Mouse (Mus musculus) gonadal fat pad, adult 2 months (tissue): ENCODE data around the gene Ddit4. TPM values are rescaled to one million over a fixed set of nuclear protein-coding genes. Genes with fewer than 3 reads are reported as not detected.

Experiments used
- DNase-seq: peaks from one replicate; pipeline ENCODE4 v3.0.0-alpha.2; 2012; ENCODE audit warnings: low read depth
- polyA plus RNA-seq: library from polyadenylated mRNA; depleted of rRNA; stranded (reverse); fragments of >200 nt; gene quantifications from 2 replicates; pipeline ENCODE4 v1.2.3, GENCODE M21; 2012

The Ddit4 gene
- polyA plus RNA-seq, 1 experiment, result 94.7 TPM

GRCm38 (mm10) chr10:59972534-59972933 is 20.9 kb upstream of the Ddit4 start:
- no peak for DNase-seq

GRCm38 (mm10) chr10:59971813-59972212 is 20.2 kb upstream of the Ddit4 start:
- DNase-seq, result no peak

GRCm38 (mm10) chr10:59970450-59971062 is 18.9 kb upstream of the Ddit4 start:
- DNase-seq, result no peak

GRCm38 (mm10) chr10:59969821-59970449 is 18.3 kb upstream of the Ddit4 start:
- no peak for DNase-seq

- no peak for DNase-seq
Observed at GRCm38 (mm10) chr10:59967309-59967942, 15.8 kb upstream of the Ddit4 start.

- DNase-seq, result no peak
Observed at GRCm38 (mm10) chr10:59966743-59967142, 15.1 kb upstream of the Ddit4 start.

- no peak for DNase-seq
Observed at GRCm38 (mm10) chr10:59965788-59966187, 14.2 kb upstream of the Ddit4 start.

GRCm38 (mm10) chr10:59965362-59965695 is 13.7 kb upstream of the Ddit4 start:
- DNase-seq, result no peak

GRCm38 (mm10) chr10:59964504-59965361 is 13.1 kb upstream of the Ddit4 start:
- no peak for DNase-seq

GRCm38 (mm10) chr10:59963609-59964008 is 12.0 kb upstream of the Ddit4 start:
- no peak for DNase-seq

GRCm38 (mm10) chr10:59959517-59959916 is 7.9 kb upstream of the Ddit4 start:
- DNase-seq, result no peak

GRCm38 (mm10) chr10:59958458-59958857 is 6.8 kb upstream of the Ddit4 start:
- no peak for DNase-seq

GRCm38 (mm10) chr10:59957171-59958149 is 5.8 kb upstream of the Ddit4 start:
- DNase-seq, result no peak

GRCm38 (mm10) chr10:59956681-59957080 is 5.0 kb upstream of the Ddit4 start:
- no peak for DNase-seq

- no peak for DNase-seq
Observed at GRCm38 (mm10) chr10:59953564-59954039, 2.0 kb upstream of the Ddit4 start.

- no peak for DNase-seq
Observed at GRCm38 (mm10) chr10:59952781-59953563, 1.3 kb upstream of the Ddit4 start.

GRCm38 (mm10) chr10:59952152-59952780 is 632 bp upstream of the Ddit4 start:
- DNase-seq, result no peak

GRCm38 (mm10) chr10:59950716-59951191 is 880 bp downstream of the Ddit4 start:
- no peak for DNase-seq

GRCm38 (mm10) chr10:59949783-59950605 is 1.6 kb downstream of the Ddit4 start:
- no peak for DNase-seq
